Mouse (Mus musculus) ES-E14 (cell line): ENCODE results near the gene Hemgn. TPM values are rescaled to one million over a fixed set of nuclear protein-coding genes. Genes with fewer than 3 reads are reported as not detected.

Source experiments
- DNase-seq: peaks from one replicate; pipeline ENCODE4 v3.0.0-alpha.2; 2013; ENCODE audit warnings: low read depth, low spot score
- H3K27ac ChIP-seq: 2 replicates; pipeline ENCODE4 v1.5.1; 2012; ENCODE audit warnings: low read depth, mild to moderate bottlenecking, low read length, moderate library complexity, mixed read lengths; ENCODE audit not compliant: poor library complexity, insufficient read depth, severe bottlenecking
- H3K36me3 ChIP-seq: 2 replicates; pipeline ENCODE4 v1.6.1; 2012; ENCODE audit warnings: mild to moderate bottlenecking, low read length, moderate library complexity, mixed read lengths; ENCODE audit not compliant: control insufficient read depth, poor library complexity, insufficient read depth, severe bottlenecking
- H3K4me1 ChIP-seq, 2 experiments: fragments of 150-350 bp in 1 of 2; sonication (generic) in 1 of 2; 2 replicates each; pipeline ENCODE4 v1.6.1; 2012; ENCODE audit warnings: low read length in 2 of 2, mild to moderate bottlenecking in 1 of 2, mixed read lengths in 1 of 2; ENCODE audit not compliant: control insufficient read depth in 2 of 2, insufficient read depth in 2 of 2, poor library complexity in 1 of 2
- H3K4me3 ChIP-seq, 2 experiments: fragments of 150-350 bp in 1 of 2; sonication (generic) in 1 of 2; 2 replicates each; pipeline ENCODE4 v1.5.1; 2012; ENCODE audit warnings: low read length in 2 of 2, low read depth in 1 of 2, mild to moderate bottlenecking in 1 of 2, mixed read lengths in 1 of 2; ENCODE audit not compliant: insufficient read depth in 1 of 2, poor library complexity in 1 of 2, severe bottlenecking in 1 of 2
- H3K9ac ChIP-seq: 2 replicates; pipeline ENCODE4 v1.6.1; 2012; ENCODE audit warnings: low read depth, mild to moderate bottlenecking, low read length, mixed read lengths; ENCODE audit not compliant: poor library complexity, insufficient read depth, severe bottlenecking
- H3K9me3 ChIP-seq: fragments of 150-350 bp; sonication (generic); 2 replicates; pipeline ENCODE4 v1.6.1; 2012; ENCODE audit warnings: low read depth, mild to moderate bottlenecking, low read length; ENCODE audit not compliant: control insufficient read depth, insufficient read depth
- CHD2 ChIP-seq: IDR thresholded peaks from 2 replicates; pipeline ENCODE4 v1.6.1; 2014; ENCODE audit warnings: mild to moderate bottlenecking, low read depth, low read length, inconsistent platforms
- HCFC1 ChIP-seq: IDR thresholded peaks from 2 replicates; pipeline ENCODE4 v1.6.1; 2012; ENCODE audit warnings: low read length, inconsistent platforms, borderline replicate concordance; ENCODE audit not compliant: insufficient read depth
- MAFK ChIP-seq: IDR thresholded peaks from 2 replicates; pipeline ENCODE4 v1.6.1; 2014; ENCODE audit warnings: mild to moderate bottlenecking, low read depth, low read length, inconsistent platforms; ENCODE audit not compliant: insufficient read depth
- ZC3H11A ChIP-seq: IDR thresholded peaks from 2 replicates; pipeline ENCODE4 v1.6.1; 2012; ENCODE audit warnings: low read depth, mild to moderate bottlenecking, inconsistent platforms, low read length, borderline replicate concordance
- ZNF384 ChIP-seq: IDR thresholded peaks from 2 replicates; pipeline ENCODE4 v1.6.1; 2012; ENCODE audit warnings: low read depth, low read length, inconsistent platforms
- in situ Hi-C, 2 experiments: fragments of 600-800 bp; cut with MboI; formaldehyde crosslinking; loops; one replicate each; pipeline ENCODE4 v1.15.1; 2025; ENCODE audit warnings: low sequenced_read_pairs in 2 of 2, inconsistent platforms in 1 of 2; ENCODE audit not compliant: unreplicated experiment in 2 of 2
- total RNA-seq: library from RNA; depleted of rRNA; stranded (reverse); fragments of 300-350 nt; gene quantifications from 2 replicates; pipeline ENCODE4 v1.2.3, GENCODE M21; 2012

Hemgn gene
- total RNA-seq, 1 experiment = not detected

DNA sequence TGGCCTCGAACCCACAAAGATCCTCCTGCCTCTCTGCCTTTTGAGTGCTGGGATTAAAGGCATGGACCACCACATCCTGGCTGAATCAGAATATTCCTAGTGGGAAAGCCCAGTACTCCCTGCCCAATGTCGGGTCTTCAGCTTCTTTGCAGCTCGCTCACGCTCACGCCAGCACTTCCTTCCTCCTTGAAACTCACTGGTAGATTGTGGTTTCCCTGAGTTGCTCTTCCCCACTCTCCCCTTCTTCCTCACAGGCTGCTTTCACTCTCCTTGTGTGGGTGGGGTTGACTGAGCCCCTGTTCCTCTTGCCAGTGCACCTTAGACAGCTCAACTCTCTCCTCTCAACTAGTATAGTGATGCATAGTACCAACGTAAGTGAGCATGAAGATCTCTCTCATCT lies 1.8 kb downstream of the Hemgn start:
- Histone ChIP-seq H3K9me3 (no peaks in the 10 kb centered on the region), H3K36me3 (no peaks in the 10 kb centered on the region), H3K9ac (no peak overlapping the region), H3K4me3 (no peak overlapping the region), H3K27ac (no peak overlapping the region), H3K4me1 (peaks cover 0 to 2% of the 10 kb centered on the region in 2 experiments; a peak in 1 of 4 replicates)
- DNase-seq = no peak
- no peak for TF ChIP-seq CHD2
- TF ChIP-seq ZNF384 = no peak
- no peak for TF ChIP-seq HCFC1
- in situ Hi-C loops = no loop called here

DNA sequence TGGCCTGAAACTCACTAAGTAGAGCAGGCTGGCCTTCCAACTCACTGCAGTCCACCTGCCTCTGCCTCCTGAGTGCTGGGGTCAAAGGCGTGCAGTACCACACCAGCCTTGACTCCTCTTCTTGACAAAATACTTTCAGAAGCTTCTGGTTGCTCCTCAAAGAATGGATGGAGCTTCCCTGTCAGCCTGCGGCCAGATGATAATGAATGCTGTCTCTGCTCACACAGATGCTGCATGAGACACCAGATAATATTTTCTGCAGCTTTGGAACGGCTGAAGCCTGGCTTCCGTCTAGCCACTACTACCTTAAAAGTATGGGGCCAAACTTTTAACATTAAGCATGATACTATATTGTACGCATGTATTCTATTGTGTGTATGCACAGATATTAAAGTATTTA lies 2.6 kb downstream of the Hemgn start:
- H3K9me3 ChIP-seq = no peaks in the 10 kb centered on the region
- TF ChIP-seq CHD2 = no peak
- no peak for TF ChIP-seq MAFK
- no peak for TF ChIP-seq ZNF384
- TF ChIP-seq ZC3H11A = no peak
- no peak for TF ChIP-seq HCFC1
- no peaks in the 10 kb centered on the region for H3K36me3 ChIP-seq
- in situ Hi-C loops = no loop called here
- no peak overlapping the region for H3K27ac ChIP-seq
- no peak overlapping the region for H3K4me3 ChIP-seq
- no peak for DNase-seq
- peaks cover 0 to 2% of the 10 kb centered on the region in 2 experiments; a peak in 1 of 4 replicates for H3K4me1 ChIP-seq
- H3K9ac ChIP-seq = no peak overlapping the region

DNA sequence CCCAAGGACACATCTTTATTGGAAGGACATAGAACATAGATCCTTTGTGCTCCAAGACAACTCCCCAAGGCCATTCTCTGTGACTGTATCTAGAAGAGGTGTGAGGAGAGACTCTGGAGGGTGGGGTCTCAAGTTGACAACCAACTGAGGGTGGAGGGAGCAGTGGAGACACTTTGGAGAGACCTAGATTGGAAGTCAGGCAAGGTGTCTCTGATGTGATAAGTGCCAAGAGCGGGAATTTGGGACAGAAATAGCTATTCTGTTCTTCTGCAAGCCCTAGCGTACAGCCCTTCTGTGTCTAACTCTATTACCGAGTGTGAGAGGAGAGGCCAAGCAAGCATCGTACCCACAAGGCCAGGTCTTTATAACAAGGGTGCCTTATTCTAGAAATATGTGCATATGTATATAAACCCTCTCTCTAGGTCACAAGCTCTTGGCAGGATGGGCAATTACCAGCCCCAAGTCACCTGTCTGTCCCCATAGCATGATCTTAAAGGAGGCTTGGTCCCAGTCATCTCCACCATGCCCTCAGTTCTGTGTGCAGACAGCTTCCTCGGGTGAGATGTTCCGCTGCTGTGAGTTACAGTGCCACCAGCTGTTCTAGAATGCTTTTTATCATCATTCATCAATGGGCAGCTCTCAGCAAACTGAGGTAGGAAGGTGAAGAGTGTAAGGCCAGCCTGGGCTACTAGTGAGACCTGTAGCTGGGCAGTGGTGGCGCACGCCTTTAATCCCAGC lies 6.2 kb downstream of the Hemgn start:
- no peak overlapping the region for H3K4me3 ChIP-seq
- no peaks in the 10 kb centered on the region for H3K9me3 ChIP-seq
- no peak for TF ChIP-seq MAFK
- TF ChIP-seq CHD2 = no peak
- no peak for TF ChIP-seq HCFC1
- TF ChIP-seq ZNF384 = no peak
- no peak for TF ChIP-seq ZC3H11A
- DNase-seq = no peak
- in situ Hi-C loops = no loop called here
- no peak overlapping the region for H3K27ac ChIP-seq
- H3K4me1 ChIP-seq = peaks cover 0 to 2% of the 10 kb centered on the region in 2 experiments; a peak in 1 of 4 replicates
- H3K36me3 ChIP-seq = no peaks in the 10 kb centered on the region
- H3K9ac ChIP-seq = no peak overlapping the region

DNA sequence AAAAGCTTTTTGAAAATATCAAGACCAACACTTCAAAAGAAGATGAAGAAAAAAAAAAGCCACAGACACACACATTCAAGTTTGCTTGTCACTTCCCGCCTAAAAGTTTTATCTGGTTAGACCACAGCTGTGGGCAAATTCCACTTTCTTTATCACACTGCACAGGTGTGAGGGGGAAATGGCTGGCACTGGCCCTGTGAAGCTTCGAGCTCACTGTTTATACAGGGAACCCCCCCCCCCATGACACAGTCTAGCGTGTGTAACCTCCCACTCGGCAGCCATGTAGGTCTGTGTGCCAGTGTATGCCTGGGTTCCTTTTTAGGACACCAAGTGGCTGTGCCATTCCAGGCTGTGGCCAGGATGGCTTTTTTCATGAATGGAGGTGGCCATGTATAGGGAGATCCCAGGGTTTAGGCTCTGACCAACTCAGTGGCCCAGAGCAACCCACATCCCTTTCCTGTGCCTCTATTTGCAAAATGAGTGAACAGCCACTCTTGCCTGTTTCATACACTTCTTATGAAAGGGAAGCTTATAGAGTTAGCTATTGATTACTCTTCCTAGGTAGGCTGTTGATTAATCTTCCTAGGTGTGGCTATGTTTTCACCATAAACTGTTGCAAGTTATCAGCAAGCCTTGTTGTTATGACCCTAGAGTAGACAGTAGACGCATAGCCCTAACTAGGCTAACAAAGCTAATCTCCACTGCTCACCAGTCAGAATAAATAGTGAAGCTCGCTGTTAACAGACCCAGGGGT lies 9.1 kb downstream of the Hemgn start:
- Histone ChIP-seq H3K4me1 (peaks cover 0 to 2% of the 10 kb centered on the region in 2 experiments; a peak in 1 of 4 replicates), H3K9ac (no peak overlapping the region), H3K27ac (no peak overlapping the region), H3K9me3 (no peaks in the 10 kb centered on the region), H3K4me3 (no peak overlapping the region), H3K36me3 (no peaks in the 10 kb centered on the region)
- in situ Hi-C loops = no loop called here
- DNase-seq = no peak
- TF ChIP-seq ZNF384 (no peak), MAFK (no peak), ZC3H11A (no peak), HCFC1 (no peak), CHD2 (no peak)
